Comparison of ENCODE assay signal across 13 mouse cellular contexts in genomic region chr3:119712066-119712465, GRCm38 (mm10).
DNase-seq lines count a peak whose midpoint lies in the region; ATAC-seq and TF ChIP-seq lines count a peak whose summit lies in the region.
"Had no signal": no experiment of that assay in that cellular context is flagged by ENCODE, and none has a peak within 500 bp of the region (broad histone marks: within the 10 kb centered on the region; RNA-seq: fewer than 3 reads in every experiment).

No protein-coding gene starts in this region.

- WGBS in heart, adult 2 months = 92% methylated on average over 5 of the region's 5 CpGs
- WGBS in lung, embryonic 14.5 days = 96% methylated on average over 5 of the region's 5 CpGs
- WGBS in forebrain, embryonic 13.5 days = 96% methylated on average over 5 of the region's 5 CpGs
- WGBS in midbrain, embryonic 13.5 days = 90% methylated on average over 5 of the region's 5 CpGs

- no peaks in the 10 kb centered on the region for H3K79me2 ChIP-seq in heart, adult 2 months (replicated peaks; ENCODE audit: control insufficient read depth, insufficient read depth, low read length)

- ATAC-seq in lung, embryonic 14.5 days (ENCODE audit: insufficient read depth) = peak; percentile 55
- peak; percentile 63 for ATAC-seq in forebrain, embryonic 13.5 days
- ATAC-seq in midbrain, embryonic 13.5 days = peak; percentile 48

- no peak overlapping the region for H3K4me2 ChIP-seq in lung, embryonic 14.5 days
- no peak overlapping the region for H3K4me2 ChIP-seq in forebrain, embryonic 13.5 days
- no peak overlapping the region for H3K4me2 ChIP-seq in midbrain, embryonic 13.5 days (replicated peaks)
- H3K4me2 ChIP-seq: heart, embryonic 13.5 days had no signal

- no peak overlapping the region for H3K4me3 ChIP-seq in heart, adult 2 months
- H3K4me3 ChIP-seq in lung, embryonic 14.5 days (ENCODE audit: low read depth, low read length) = no peak overlapping the region
- H3K4me3 ChIP-seq in forebrain, embryonic 13.5 days = no peak overlapping the region
- H3K4me3 ChIP-seq in midbrain, embryonic 13.5 days (replicated peaks) = no peak overlapping the region
- H3K4me3 ChIP-seq: heart, embryonic 13.5 days; left cerebral cortex, adult 2 months had no signal

- TF ChIP-seq CTCF in heart, adult 2 months (IDR thresholded peaks at IDR 0.05) = no peak
- TF ChIP-seq CTCF in lung, embryonic 14.5 days (IDR thresholded peaks at IDR 0.05; ENCODE audit: low read depth) = no peak

- TF ChIP-seq EP300 in heart, adult 2 months (IDR thresholded peaks at IDR 0.05; ENCODE audit: insufficient read depth, low read depth, low read length) = no peak

- H3K27ac ChIP-seq in heart, adult 2 months = no peak overlapping the region
- no peak overlapping the region for H3K27ac ChIP-seq in lung, embryonic 14.5 days (ENCODE audit: low read depth)
- no peak overlapping the region for H3K27ac ChIP-seq in forebrain, embryonic 13.5 days
- H3K27ac ChIP-seq in midbrain, embryonic 13.5 days = no peak overlapping the region
- H3K27ac ChIP-seq: heart, embryonic 13.5 days; left cerebral cortex, adult 2 months had no signal

- H3K36me3 ChIP-seq in heart, adult 2 months (ENCODE audit: control insufficient read depth, insufficient read depth, low read length) = no peaks in the 10 kb centered on the region
- H3K36me3 ChIP-seq in lung, embryonic 14.5 days (ENCODE audit: insufficient read depth) = no peaks in the 10 kb centered on the region; the same call in 1 of the 2 replicates
- peaks cover 18% of the 10 kb centered on the region; the same call in 1 of the 2 replicates for H3K36me3 ChIP-seq in forebrain, embryonic 13.5 days (ENCODE audit: poor library complexity, severe bottlenecking)
- H3K36me3 ChIP-seq in midbrain, embryonic 13.5 days = peaks cover 3% of the 10 kb centered on the region; the same call in 1 of the 2 replicates

- H3K9me3 ChIP-seq in lung, embryonic 14.5 days (ENCODE audit: low read depth, low read length) = no peaks in the 10 kb centered on the region
- no peaks in the 10 kb centered on the region for H3K9me3 ChIP-seq in forebrain, embryonic 13.5 days (replicated peaks)
- no peaks in the 10 kb centered on the region for H3K9me3 ChIP-seq in midbrain, embryonic 13.5 days
- H3K9me3 ChIP-seq: heart, embryonic 13.5 days had no signal

- TF ChIP-seq POLR2A in heart, adult 2 months (IDR thresholded peaks at IDR 0.05; ENCODE audit: insufficient read depth, low read depth, low read length) = no peak

- DNase-seq in heart, adult 11 months = peak; percentile 74
- DNase-seq in heart, adult 2 months = no peak
- no peak for DNase-seq in lung, embryonic 14.5 days
- DNase-seq in lung, postnatal 10 days = no peak
- no peak for DNase-seq in cerebellum, postnatal 14 days
- DNase-seq in gastrocnemius, adult 18-20 months (ENCODE audit: low spot score) = no peak
- DNase-seq: adrenal gland, postnatal 14 days; B cell, adult 2 months; lung, postnatal 36 days had no signal

- intact Hi-C loops in heart, adult 2 months (cut with DNase I) = no loop called here

- no peaks in the 10 kb centered on the region for H3K4me1 ChIP-seq in heart, adult 2 months (ENCODE audit: control insufficient read depth, insufficient read depth, low read length)
- H3K4me1 ChIP-seq in lung, embryonic 14.5 days (ENCODE audit: insufficient read depth) = no peaks in the 10 kb centered on the region
- no peaks in the 10 kb centered on the region for H3K4me1 ChIP-seq in forebrain, embryonic 13.5 days
- no peaks in the 10 kb centered on the region for H3K4me1 ChIP-seq in midbrain, embryonic 13.5 days (replicated peaks)

- H3K27me3 ChIP-seq in heart, adult 2 months (ENCODE audit: control insufficient read depth, insufficient read depth, low read length) = no peaks in the 10 kb centered on the region
- H3K27me3 ChIP-seq in lung, embryonic 14.5 days (ENCODE audit: insufficient read depth, low read length) = no peaks in the 10 kb centered on the region
- no peaks in the 10 kb centered on the region for H3K27me3 ChIP-seq in forebrain, embryonic 13.5 days
- no peaks in the 10 kb centered on the region for H3K27me3 ChIP-seq in midbrain, embryonic 13.5 days
- H3K27me3 ChIP-seq: heart, embryonic 13.5 days had no signal

- no peak overlapping the region for H3K9ac ChIP-seq in heart, adult 2 months (ENCODE audit: low read depth, low read length)
- H3K9ac ChIP-seq in lung, embryonic 14.5 days = no peak overlapping the region
- H3K9ac ChIP-seq in forebrain, embryonic 13.5 days = no peak overlapping the region
- H3K9ac ChIP-seq in midbrain, embryonic 13.5 days (replicated peaks) = no peak overlapping the region
- H3K9ac ChIP-seq: heart, embryonic 13.5 days had no signal
